Mouse (Mus musculus): ENCODE data around the gene 4933415A04Rik. TPM values are rescaled to one million over a fixed set of nuclear protein-coding genes. Genes with fewer than 3 reads are reported as not detected.

The 4933415A04Rik gene
- total and polyA plus RNA-seq, 3 experiments, result not detected

DNA sequence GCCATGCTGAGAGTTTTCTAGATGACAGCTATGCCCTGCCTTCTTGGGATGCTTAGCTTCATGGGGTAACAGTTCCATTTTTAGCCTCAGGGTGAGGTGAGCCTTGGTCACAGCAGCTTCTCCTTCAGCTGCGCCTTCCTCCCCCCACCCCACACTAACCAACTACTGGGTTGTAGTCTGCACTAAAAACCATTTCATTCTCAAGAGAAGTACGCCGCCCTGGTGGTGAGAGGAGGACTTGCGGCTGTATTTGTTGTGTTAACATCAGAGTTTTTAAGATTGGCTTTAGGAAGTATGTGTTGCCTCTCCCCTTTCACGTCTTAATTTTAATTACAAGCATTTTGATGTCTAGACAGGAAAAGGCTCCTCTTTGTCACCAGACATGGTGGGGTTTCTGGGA lies 18.6 kb upstream of the 4933415A04Rik start:
- H3K9me3 ChIP-seq (replicated peaks), result no peaks in the 10 kb centered on the region
- H3K4me1 ChIP-seq (ENCODE audit: insufficient read depth, low read depth, low read length), result no peaks in the 10 kb centered on the region
- DNase-seq (ENCODE audit: low spot score) (no peak), ATAC-seq (ENCODE audit: extremely low read depth, insufficient number of reproducible peaks, low FRiP score, poor library complexity, severe bottlenecking) (no peak)
- no peaks in the 10 kb centered on the region for H3K36me3 ChIP-seq (replicated peaks)
- H3K27me3 ChIP-seq (ENCODE audit: insufficient read depth, low read length), result peaks cover 10% of the 10 kb centered on the region; the same call in 1 of the 2 replicates
- no peak overlapping the region for H3K4me3 ChIP-seq (ENCODE audit: low read depth, low read length)
- TF ChIP-seq CTCF (IDR thresholded peaks at IDR 0.05; ENCODE audit: low read depth, low read length), result peak; percentile 71; the same call in 1 of the 2 replicates
- TF ChIP-seq POLR2AphosphoS5 (IDR thresholded peaks at IDR 0.05; ENCODE audit: insufficient replicate concordance, low read depth, low read length), result no peak
- TF ChIP-seq GATA1 (IDR thresholded peaks at IDR 0.05; ENCODE audit: borderline replicate concordance, low read length), result no peak
- TF ChIP-seq TAL1 (conservative IDR thresholded peaks at IDR 0.05; ENCODE audit: low read depth, low read length), result no peak
- no peak for TF ChIP-seq GATA2 (IDR thresholded peaks at IDR 0.05; ENCODE audit: borderline replicate concordance, low read depth, low read length)

DNA sequence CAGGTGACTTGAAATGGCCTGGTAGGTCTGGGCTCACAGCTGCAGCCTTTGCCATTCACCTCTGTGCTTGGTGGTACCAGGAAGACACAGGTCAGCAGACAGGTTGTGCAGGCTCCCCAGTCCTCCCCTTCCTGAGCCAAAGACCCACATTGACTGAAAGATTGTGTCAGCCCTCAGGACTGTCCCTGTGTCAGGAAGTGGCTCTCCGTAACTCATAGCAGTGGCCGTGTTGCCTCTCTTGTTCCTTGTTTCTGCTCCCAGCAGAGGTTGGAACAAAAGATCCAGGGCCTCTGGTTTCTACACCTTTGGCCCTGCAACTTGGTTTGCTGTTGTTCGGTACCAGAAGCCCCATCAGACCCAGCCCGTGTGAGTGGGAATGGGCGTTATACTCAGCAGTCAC lies 17.7 kb upstream of the 4933415A04Rik start:
- Histone ChIP-seq H3K27me3 (ENCODE audit: insufficient read depth, low read length) (peaks cover 7% of the 10 kb centered on the region; the same call in 1 of the 2 replicates), H3K4me3 (ENCODE audit: low read depth, low read length) (no peak overlapping the region), H3K4me1 (ENCODE audit: insufficient read depth, low read depth, low read length) (no peaks in the 10 kb centered on the region), H3K9me3 (replicated peaks) (no peaks in the 10 kb centered on the region), H3K36me3 (replicated peaks) (no peaks in the 10 kb centered on the region)
- ATAC-seq (ENCODE audit: extremely low read depth, insufficient number of reproducible peaks, low FRiP score, poor library complexity, severe bottlenecking) (no peak), DNase-seq (ENCODE audit: low spot score) (no peak)
- TF ChIP-seq GATA2 (IDR thresholded peaks at IDR 0.05; ENCODE audit: borderline replicate concordance, low read depth, low read length) (no peak), TAL1 (conservative IDR thresholded peaks at IDR 0.05; ENCODE audit: low read depth, low read length) (no peak), CTCF (IDR thresholded peaks at IDR 0.05; ENCODE audit: low read depth, low read length) (no peak), GATA1 (IDR thresholded peaks at IDR 0.05; ENCODE audit: borderline replicate concordance, low read length) (no peak), POLR2AphosphoS5 (IDR thresholded peaks at IDR 0.05; ENCODE audit: insufficient replicate concordance, low read depth, low read length) (no peak)

DNA sequence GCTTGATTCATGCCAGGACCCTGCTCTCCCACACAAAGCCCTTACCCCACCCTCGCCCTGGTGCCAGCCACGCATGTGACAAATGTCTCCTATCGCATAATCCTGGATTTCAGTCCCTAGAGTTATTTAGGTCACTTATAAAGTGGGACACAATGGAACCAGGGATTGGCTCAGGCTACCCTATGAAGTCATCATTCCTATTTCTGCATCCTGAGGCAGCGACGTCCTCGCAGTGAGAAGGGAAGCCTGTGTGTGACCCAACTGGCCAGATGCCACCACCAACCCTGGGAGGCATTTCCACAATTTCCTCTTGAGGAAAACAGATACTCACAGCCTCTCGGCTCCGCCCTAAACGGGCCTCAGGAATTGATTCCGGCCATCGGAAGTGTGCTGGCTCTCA lies 17.2 kb upstream of the 4933415A04Rik start:
- H3K4me3 ChIP-seq (ENCODE audit: low read depth, low read length), result no peak overlapping the region
- TF ChIP-seq GATA1 (IDR thresholded peaks at IDR 0.05; ENCODE audit: borderline replicate concordance, low read length), result no peak
- TF ChIP-seq POLR2AphosphoS5 (IDR thresholded peaks at IDR 0.05; ENCODE audit: insufficient replicate concordance, low read depth, low read length), result no peak
- no peaks in the 10 kb centered on the region for H3K4me1 ChIP-seq (ENCODE audit: insufficient read depth, low read depth, low read length)
- ATAC-seq (ENCODE audit: extremely low read depth, insufficient number of reproducible peaks, low FRiP score, poor library complexity, severe bottlenecking), result no peak
- no peaks in the 10 kb centered on the region for H3K36me3 ChIP-seq (replicated peaks)
- no peaks in the 10 kb centered on the region for H3K9me3 ChIP-seq (replicated peaks)
- DNase-seq (ENCODE audit: low spot score), result no peak
- peaks cover 7% of the 10 kb centered on the region; the same call in 1 of the 2 replicates for H3K27me3 ChIP-seq (ENCODE audit: insufficient read depth, low read length)

DNA sequence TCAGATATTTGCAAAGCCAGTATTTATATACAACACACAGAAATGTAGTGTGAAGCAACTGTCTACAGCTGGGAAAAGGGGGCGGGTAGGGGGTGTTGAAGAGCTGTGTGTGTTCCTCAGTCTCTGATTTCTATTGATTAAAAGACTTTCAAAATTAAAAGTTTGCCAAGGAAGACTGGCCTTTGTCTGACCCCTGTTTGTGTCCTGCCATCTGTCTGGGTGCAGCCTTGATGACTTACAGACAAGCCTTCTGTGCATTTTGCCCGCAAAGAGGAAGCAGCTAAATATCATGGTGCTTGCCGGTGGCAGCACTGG lies 11.8 kb upstream of the 4933415A04Rik start:
- Histone ChIP-seq H3K36me3 (replicated peaks) (no peaks in the 10 kb centered on the region), H3K4me3 (ENCODE audit: low read depth, low read length) (no peak overlapping the region), H3K4me1 (ENCODE audit: insufficient read depth, low read depth, low read length) (no peaks in the 10 kb centered on the region), H3K9me3 (replicated peaks) (no peaks in the 10 kb centered on the region), H3K27me3 (ENCODE audit: insufficient read depth, low read length) (peaks cover 3% of the 10 kb centered on the region; the same call in 1 of the 2 replicates)
- TF ChIP-seq TAL1 (conservative IDR thresholded peaks at IDR 0.05; ENCODE audit: low read depth, low read length) (no peak), GATA1 (IDR thresholded peaks at IDR 0.05; ENCODE audit: borderline replicate concordance, low read length) (no peak), POLR2AphosphoS5 (IDR thresholded peaks at IDR 0.05; ENCODE audit: insufficient replicate concordance, low read depth, low read length) (no peak), GATA2 (IDR thresholded peaks at IDR 0.05; ENCODE audit: borderline replicate concordance, low read depth, low read length) (no peak)
- ATAC-seq (ENCODE audit: extremely low read depth, insufficient number of reproducible peaks, low FRiP score, poor library complexity, severe bottlenecking) (no peak), DNase-seq (ENCODE audit: low spot score) (no peak)

DNA sequence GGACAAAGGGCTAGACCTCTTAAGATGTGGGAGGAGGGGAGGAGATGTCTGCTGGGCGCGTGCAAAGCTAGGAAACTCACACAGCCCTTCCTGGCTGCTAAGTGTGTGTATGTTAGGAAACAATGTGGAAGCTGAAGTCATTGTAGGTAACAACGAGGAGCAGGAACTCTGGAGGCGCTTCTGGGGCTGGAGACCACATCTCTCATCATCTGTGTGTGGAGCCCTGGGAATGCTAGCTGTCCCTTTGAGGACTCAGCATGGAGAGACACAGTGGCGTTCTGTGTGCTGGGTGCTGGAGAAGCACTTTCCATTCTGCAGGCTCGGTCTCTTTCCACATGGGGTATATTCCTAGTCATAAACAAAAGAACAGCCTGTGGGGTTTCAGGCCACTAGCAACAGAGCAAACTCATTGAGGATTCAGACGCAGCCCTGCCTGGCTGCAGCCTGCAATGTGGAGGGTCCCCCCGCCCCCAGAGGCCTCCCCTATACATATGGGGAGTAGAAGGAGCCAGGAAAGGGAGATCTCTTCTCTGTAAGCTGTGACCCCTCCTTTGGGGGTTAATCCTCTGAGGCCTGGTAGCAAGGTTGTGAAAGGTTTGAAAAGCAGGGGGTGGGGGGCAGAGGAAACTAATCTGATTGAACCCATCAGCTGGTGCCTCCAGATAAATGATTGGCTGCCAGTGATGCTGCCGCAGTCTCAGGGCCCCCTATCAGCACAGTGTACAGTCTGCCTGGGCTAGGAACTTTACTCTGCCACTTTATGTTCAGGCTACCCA lies 11.3 kb upstream of the 4933415A04Rik start:
- no peak overlapping the region for H3K4me3 ChIP-seq (ENCODE audit: low read depth, low read length)

DNA sequence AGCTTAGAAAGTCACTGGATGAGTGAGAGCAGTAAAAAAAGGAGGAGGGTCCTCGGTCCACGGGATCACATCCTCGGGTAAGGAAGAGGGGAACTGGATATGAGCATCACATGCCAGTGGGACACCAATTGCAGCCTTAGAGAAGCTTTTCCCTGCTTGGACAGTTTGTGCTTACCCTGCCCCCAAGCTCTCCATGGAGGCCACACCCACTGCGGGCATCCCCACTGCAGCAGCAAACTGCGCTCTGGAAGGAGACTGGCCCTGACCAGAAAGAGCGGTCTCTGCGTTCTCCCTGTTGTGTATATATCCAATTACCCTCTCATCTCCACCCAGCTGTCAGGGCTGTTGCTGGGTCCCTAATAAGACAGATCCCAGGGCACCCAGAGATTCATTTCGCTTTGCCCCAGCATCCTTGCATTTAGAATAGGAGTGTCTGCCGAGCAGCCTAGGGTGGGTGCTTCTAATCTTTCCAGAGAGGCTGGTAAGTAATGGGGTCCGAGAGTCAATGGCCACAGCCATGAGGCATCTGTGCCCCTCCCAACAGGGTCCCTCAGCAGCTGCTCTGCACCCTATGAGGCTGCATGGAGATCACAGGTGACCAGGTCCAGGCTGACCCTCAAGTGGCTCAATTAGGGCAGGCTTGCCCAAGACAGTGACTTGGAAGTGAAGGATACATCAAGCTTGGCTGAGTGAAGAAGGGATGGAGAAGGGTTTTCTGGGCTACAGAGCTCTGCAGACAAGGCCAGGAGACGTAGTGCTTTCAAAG lies 8.9 kb upstream of the 4933415A04Rik start:
- DNase-seq (ENCODE audit: low spot score) (no peak), ATAC-seq (ENCODE audit: extremely low read depth, insufficient number of reproducible peaks, low FRiP score, poor library complexity, severe bottlenecking) (no peak)
- Histone ChIP-seq H3K4me3 (ENCODE audit: low read depth, low read length) (no peak overlapping the region), H3K36me3 (replicated peaks) (no peaks in the 10 kb centered on the region), H3K4me1 (ENCODE audit: insufficient read depth, low read depth, low read length) (no peaks in the 10 kb centered on the region), H3K27me3 (ENCODE audit: insufficient read depth, low read length) (peaks cover 3% of the 10 kb centered on the region; the same call in 1 of the 2 replicates), H3K9me3 (replicated peaks) (no peaks in the 10 kb centered on the region)
- TF ChIP-seq TAL1 (conservative IDR thresholded peaks at IDR 0.05; ENCODE audit: low read depth, low read length) (no peak), GATA1 (IDR thresholded peaks at IDR 0.05; ENCODE audit: borderline replicate concordance, low read length) (no peak), CTCF (IDR thresholded peaks at IDR 0.05; ENCODE audit: low read depth, low read length) (no peak), GATA2 (IDR thresholded peaks at IDR 0.05; ENCODE audit: borderline replicate concordance, low read depth, low read length) (no peak), POLR2AphosphoS5 (IDR thresholded peaks at IDR 0.05; ENCODE audit: insufficient replicate concordance, low read depth, low read length) (no peak)

More for the DNA sequence above, 11.3 kb upstream of the 4933415A04Rik start:
- H3K9me3 ChIP-seq (replicated peaks), result no peaks in the 10 kb centered on the region
- no peak for TF ChIP-seq GATA2 (IDR thresholded peaks at IDR 0.05; ENCODE audit: borderline replicate concordance, low read depth, low read length)
- TF ChIP-seq TAL1 (conservative IDR thresholded peaks at IDR 0.05; ENCODE audit: low read depth, low read length), result no peak
- no peak for TF ChIP-seq GATA1 (IDR thresholded peaks at IDR 0.05; ENCODE audit: borderline replicate concordance, low read length)
- no peak for TF ChIP-seq POLR2AphosphoS5 (IDR thresholded peaks at IDR 0.05; ENCODE audit: insufficient replicate concordance, low read depth, low read length)
- TF ChIP-seq CTCF (IDR thresholded peaks at IDR 0.05; ENCODE audit: low read depth, low read length), result no peak
- H3K4me1 ChIP-seq (ENCODE audit: insufficient read depth, low read depth, low read length), result no peaks in the 10 kb centered on the region
- peaks cover 3% of the 10 kb centered on the region; the same call in 1 of the 2 replicates for H3K27me3 ChIP-seq (ENCODE audit: insufficient read depth, low read length)
- no peaks in the 10 kb centered on the region for H3K36me3 ChIP-seq (replicated peaks)
- DNase-seq (ENCODE audit: low spot score), result no peak
- no peak for ATAC-seq (ENCODE audit: extremely low read depth, insufficient number of reproducible peaks, low FRiP score, poor library complexity, severe bottlenecking)
